Mouse (Mus musculus): Measurements from ENCODE around the gene Arid5b. TPM values are rescaled to one million over a fixed set of nuclear protein-coding genes. Genes with fewer than 3 reads are reported as not detected.
"Not testable (repeated sequence)": the region's sequence is repeated elsewhere in the genome, so short reads cannot be mapped to it uniquely, and the experiment has no call there.

The Arid5b gene
- polyA plus RNA-seq, 1 experiment from 2014 or later: 19.0 TPM

- WGBS: 57% methylated on average over 14 of the region's 14 CpGs
- Histone ChIP-seq H3K4me1 (peaks cover 37% of the 10 kb centered on the region), H3K27ac (peak overlapping the region; percentile 72), H3K27me3 (replicated peaks) (no peaks in the 10 kb centered on the region), H3K9ac (no peak overlapping the region), H3K4me3 (no peak overlapping the region), H3K36me3 (replicated peaks) (no peaks in the 10 kb centered on the region), H3K9me3 (no peaks in the 10 kb centered on the region), H3K4me2 (no peak overlapping the region)
- ATAC-seq (replicated peaks): no peak
Measured at GRCm38 (mm10) chr10:68104881-68105781, 173.4 kb downstream of the Arid5b start.

GRCm38 (mm10) chr10:68104481-68104880, 174.1 kb downstream of the Arid5b start:
- H3K4me2 ChIP-seq: no peak overlapping the region
- peaks cover 37% of the 10 kb centered on the region for H3K4me1 ChIP-seq
- 1% methylated on average over 2 of the region's 2 CpGs for WGBS
- no peak overlapping the region for H3K9ac ChIP-seq
- no peak for ATAC-seq (replicated peaks)
- H3K4me3 ChIP-seq: no peak overlapping the region
- H3K36me3 ChIP-seq (replicated peaks): no peaks in the 10 kb centered on the region
- H3K27me3 ChIP-seq (replicated peaks): no peaks in the 10 kb centered on the region
- H3K9me3 ChIP-seq: no peaks in the 10 kb centered on the region
- H3K27ac ChIP-seq: peak overlapping the region; percentile 72

DNA sequence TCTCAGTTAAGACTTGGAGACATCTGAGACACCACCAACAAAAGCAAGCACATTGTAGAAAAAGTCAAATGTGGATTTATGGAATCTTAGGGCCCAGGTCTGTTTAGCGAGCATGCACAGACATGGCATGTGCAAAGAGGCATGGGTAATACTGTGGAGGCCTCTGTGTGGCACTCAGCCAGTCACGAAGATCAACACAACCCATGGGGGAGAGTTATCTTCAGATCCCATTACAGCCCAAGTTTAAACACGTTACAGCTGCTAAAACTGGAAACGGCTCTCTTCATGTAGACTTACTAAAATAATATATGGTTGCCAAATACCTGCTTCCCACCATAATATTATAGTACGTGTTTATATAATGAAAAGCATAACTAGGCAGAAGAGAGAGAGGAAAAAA, 174.6 kb downstream of the Arid5b start:
- H3K27ac ChIP-seq: peak overlapping the region; percentile 72
- peaks cover 37% of the 10 kb centered on the region for H3K4me1 ChIP-seq
- no peak overlapping the region for H3K9ac ChIP-seq
- ATAC-seq (replicated peaks): no peak
- no peaks in the 10 kb centered on the region for H3K27me3 ChIP-seq (replicated peaks)
- H3K9me3 ChIP-seq: no peaks in the 10 kb centered on the region
- WGBS: 67% methylated on average over 5 of the region's 5 CpGs
- H3K36me3 ChIP-seq (replicated peaks): no peaks in the 10 kb centered on the region
- no peak overlapping the region for H3K4me3 ChIP-seq
- no peak overlapping the region for H3K4me2 ChIP-seq

DNA sequence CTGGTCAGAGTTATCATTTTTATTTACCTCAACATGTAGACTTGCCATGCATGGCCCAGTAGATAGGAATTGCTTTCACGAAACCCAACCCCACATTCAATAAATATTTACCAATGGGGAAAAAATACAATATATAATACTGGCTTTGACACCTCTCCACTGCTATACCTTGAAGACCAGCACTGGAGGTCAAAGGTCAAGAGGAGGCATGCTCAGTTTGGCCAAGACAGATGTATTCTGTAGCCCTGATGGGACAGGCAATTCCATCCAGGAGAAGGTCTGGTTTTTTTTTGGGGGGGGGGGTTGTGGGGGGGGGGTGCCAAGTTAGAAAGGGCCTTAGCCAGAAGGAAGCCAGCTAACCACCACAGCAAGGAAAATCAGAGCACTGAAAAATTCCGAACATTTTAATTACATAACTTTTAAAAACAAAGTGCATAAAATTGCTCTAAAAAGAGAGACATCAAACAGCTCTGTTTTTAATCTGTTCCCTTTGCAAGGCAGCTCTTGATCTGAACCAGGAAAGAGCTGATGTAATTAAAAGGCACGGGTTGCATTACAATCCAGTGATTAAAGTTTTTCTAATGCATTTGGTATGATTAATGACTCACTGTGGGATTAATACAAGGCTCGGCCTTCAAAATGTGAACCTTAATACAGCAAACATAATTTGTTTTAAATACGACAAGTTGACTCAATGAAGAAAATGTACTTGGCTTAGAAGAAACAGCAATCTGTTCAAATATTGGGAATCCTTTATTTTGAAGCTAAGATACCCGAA, 175.3 kb downstream of the Arid5b start:
- H3K36me3 ChIP-seq (replicated peaks): no peaks in the 10 kb centered on the region
- no peak overlapping the region for H3K27ac ChIP-seq
- no peak overlapping the region for H3K9ac ChIP-seq
- H3K4me2 ChIP-seq: no peak overlapping the region
- no peak for ATAC-seq (replicated peaks)
- H3K4me3 ChIP-seq: no peak overlapping the region
- no peaks in the 10 kb centered on the region for H3K27me3 ChIP-seq (replicated peaks)
- H3K4me1 ChIP-seq: peaks cover 37% of the 10 kb centered on the region
- WGBS: 72% methylated on average over 6 of the region's 6 CpGs
- no peaks in the 10 kb centered on the region for H3K9me3 ChIP-seq

DNA sequence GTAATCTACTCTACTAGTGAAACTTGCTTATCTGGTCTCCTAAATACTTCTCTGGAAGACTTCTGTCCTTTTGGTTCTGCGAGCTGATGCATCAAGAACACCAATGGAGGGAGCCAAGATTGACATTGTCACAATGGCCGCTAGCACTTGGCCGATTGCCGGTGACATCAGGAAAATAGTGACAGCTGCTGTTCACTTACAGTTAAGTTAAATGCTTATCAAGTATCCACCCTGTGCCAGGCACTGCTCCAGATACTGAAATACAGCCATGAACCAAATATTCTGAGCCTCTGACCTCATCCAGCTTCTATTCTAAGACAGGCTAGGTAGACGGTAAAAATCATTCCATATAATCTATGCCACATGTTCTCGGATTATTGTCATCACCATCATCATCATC, 176.0 kb downstream of the Arid5b start:
- peaks cover 5% of the 10 kb centered on the region; the same call in 1 of the 2 replicates for H3K36me3 ChIP-seq (replicated peaks)
- no peak overlapping the region for H3K9ac ChIP-seq
- H3K4me1 ChIP-seq: peaks cover 37% of the 10 kb centered on the region
- H3K9me3 ChIP-seq: no peaks in the 10 kb centered on the region
- H3K27ac ChIP-seq: no peak overlapping the region
- 98% methylated on average over 6 of the region's 6 CpGs for WGBS
- H3K4me3 ChIP-seq: no peak overlapping the region
- H3K4me2 ChIP-seq: no peak overlapping the region
- H3K27me3 ChIP-seq (replicated peaks): no peaks in the 10 kb centered on the region
- ATAC-seq (replicated peaks): no peak

DNA sequence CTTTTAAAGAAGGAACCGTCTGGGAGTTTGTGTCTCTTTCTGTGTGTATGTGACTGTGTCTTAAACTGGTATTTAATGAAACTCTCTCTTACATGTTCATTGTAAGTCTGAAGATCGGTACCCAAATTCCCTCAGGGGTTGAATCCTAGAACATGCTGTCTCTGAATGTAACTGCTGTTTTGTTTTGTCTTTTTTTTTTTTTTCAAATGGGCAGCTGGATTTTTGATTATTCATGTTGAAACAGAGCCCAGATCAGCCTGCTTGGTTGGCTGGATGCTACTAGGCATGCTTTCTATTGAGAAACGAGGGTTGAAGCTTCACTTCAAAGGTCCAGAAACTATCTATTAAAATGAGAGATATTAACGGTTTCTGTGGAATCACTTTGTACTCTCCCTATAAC, 177.3 kb downstream of the Arid5b start:
- Histone ChIP-seq H3K4me2 (no peak overlapping the region), H3K9me3 (no peaks in the 10 kb centered on the region), H3K4me1 (peaks cover 24% of the 10 kb centered on the region), H3K4me3 (no peak overlapping the region), H3K9ac (no peak overlapping the region), H3K36me3 (replicated peaks) (peaks cover 14% of the 10 kb centered on the region), H3K27ac (no peak overlapping the region), H3K27me3 (replicated peaks) (no peaks in the 10 kb centered on the region)
- ATAC-seq (replicated peaks): no peak
- WGBS: 76% methylated on average over 4 of the region's 4 CpGs

- Histone ChIP-seq H3K9me3 (no peaks in the 10 kb centered on the region), H3K4me3 (no peak overlapping the region), H3K9ac (no peak overlapping the region), H3K4me1 (peaks cover 17% of the 10 kb centered on the region), H3K27me3 (replicated peaks) (no peaks in the 10 kb centered on the region), H3K36me3 (replicated peaks) (peaks cover 14% of the 10 kb centered on the region), H3K4me2 (no peak overlapping the region), H3K27ac (no peak overlapping the region)
- ATAC-seq (replicated peaks): no peak
- 91% methylated on average over 8 of the region's 8 CpGs for WGBS
Measured at GRCm38 (mm10) chr10:68100506-68100905, 178.0 kb downstream of the Arid5b start.

DNA sequence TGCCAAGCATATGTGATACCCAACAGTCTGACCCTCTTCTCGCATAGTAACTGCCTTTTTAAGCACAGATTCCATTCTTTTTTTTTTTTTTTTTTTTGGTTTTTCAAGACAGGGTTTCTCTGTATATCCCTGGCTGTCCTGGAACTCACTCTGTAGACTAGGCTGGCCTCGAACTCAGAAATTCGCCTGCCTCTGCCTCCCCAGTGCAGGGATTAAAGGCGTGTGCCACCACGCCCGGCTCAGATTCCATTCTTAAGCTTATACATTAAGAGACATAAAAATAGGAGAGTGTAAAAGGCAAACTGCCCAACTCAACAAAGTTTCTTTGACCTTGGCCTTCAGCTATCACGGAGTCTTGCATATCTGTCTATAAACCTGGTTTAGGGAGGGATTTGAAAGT, 178.7 kb downstream of the Arid5b start:
- H3K27me3 ChIP-seq (replicated peaks); ATAC-seq (replicated peaks); H3K9ac ChIP-seq; H3K4me1 ChIP-seq; H3K9me3 ChIP-seq; H3K4me3 ChIP-seq; H3K4me2 ChIP-seq; H3K27ac ChIP-seq: not testable (repeated sequence)
- 94% methylated on average over 7 of the region's 7 CpGs for WGBS
- peaks cover 16% of the 10 kb centered on the region for H3K36me3 ChIP-seq (replicated peaks)

GRCm38 (mm10) chr10:68097821-68098675, 180.5 kb downstream of the Arid5b start:
- H3K4me1 ChIP-seq: no peaks in the 10 kb centered on the region
- H3K4me2 ChIP-seq: no peak overlapping the region
- no peak overlapping the region for H3K9ac ChIP-seq
- ATAC-seq (replicated peaks): no peak
- no peak overlapping the region for H3K27ac ChIP-seq
- H3K36me3 ChIP-seq (replicated peaks): peaks cover 16% of the 10 kb centered on the region
- WGBS: 92% methylated on average over 19 of the region's 19 CpGs
- no peaks in the 10 kb centered on the region for H3K27me3 ChIP-seq (replicated peaks)
- H3K9me3 ChIP-seq: no peaks in the 10 kb centered on the region
- H3K4me3 ChIP-seq: no peak overlapping the region

DNA sequence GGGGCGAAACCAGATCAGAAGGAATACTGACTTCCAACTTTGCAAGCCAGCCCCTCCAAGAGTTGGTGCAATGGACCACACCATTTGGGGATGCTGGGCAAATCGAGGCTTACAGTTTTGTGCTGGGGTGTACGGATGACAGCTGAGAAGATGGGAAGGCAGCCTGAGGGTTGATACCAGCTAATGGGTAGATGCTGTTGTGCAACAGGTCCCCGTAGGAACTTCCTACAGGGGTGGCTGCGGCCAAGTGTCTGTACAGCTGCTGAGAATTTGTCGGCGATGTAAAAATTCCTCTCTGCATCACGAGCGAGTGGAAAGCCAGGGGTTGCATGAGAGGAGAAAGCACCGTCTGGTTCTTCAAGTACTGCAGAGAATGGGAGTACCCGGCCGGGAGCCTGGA, 182.1 kb downstream of the Arid5b start:
- 97% methylated on average over 12 of the region's 12 CpGs for WGBS
- H3K9me3 ChIP-seq: no peaks in the 10 kb centered on the region
- no peak overlapping the region for H3K4me3 ChIP-seq
- H3K27ac ChIP-seq: no peak overlapping the region
- no peaks in the 10 kb centered on the region for H3K27me3 ChIP-seq (replicated peaks)
- peaks cover 16% of the 10 kb centered on the region for H3K36me3 ChIP-seq (replicated peaks)
- no peak overlapping the region for H3K4me2 ChIP-seq
- no peak for ATAC-seq (replicated peaks)
- H3K9ac ChIP-seq: no peak overlapping the region
- H3K4me1 ChIP-seq: no peaks in the 10 kb centered on the region

DNA sequence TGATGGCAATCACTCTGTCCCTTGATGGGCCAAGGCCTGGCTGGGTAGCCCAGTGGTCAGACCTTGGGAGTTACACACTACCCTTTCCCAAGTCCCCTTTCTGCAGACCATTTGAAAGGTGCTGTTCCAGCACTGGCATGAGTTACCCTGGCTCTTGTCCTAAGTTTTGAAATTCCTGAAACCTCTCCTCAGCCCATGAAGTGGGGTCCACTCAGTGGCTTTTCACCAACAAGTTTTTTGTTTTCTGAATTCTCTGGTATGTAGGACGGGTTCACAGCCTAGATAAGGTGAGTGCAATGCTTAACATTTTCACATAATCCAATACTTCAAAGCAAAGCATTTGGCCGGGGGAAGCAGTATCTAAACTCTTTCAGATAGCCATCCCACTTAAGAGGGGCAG, 183.4 kb downstream of the Arid5b start:
- 87% methylated on average over 2 of the region's 2 CpGs for WGBS
- H3K36me3 ChIP-seq (replicated peaks): peaks cover 16% of the 10 kb centered on the region
- no peak overlapping the region for H3K4me3 ChIP-seq
- no peak overlapping the region for H3K4me2 ChIP-seq
- no peak overlapping the region for H3K27ac ChIP-seq
- H3K9me3 ChIP-seq: no peaks in the 10 kb centered on the region
- H3K9ac ChIP-seq: no peak overlapping the region
- no peak for ATAC-seq (replicated peaks)
- no peaks in the 10 kb centered on the region for H3K4me1 ChIP-seq
- no peaks in the 10 kb centered on the region for H3K27me3 ChIP-seq (replicated peaks)

- ATAC-seq (replicated peaks): no peak
- WGBS: 54% methylated on average over 3 of the region's 3 CpGs
- no peaks in the 10 kb centered on the region for H3K4me1 ChIP-seq
- H3K27ac ChIP-seq: no peak overlapping the region
- peaks cover 16% of the 10 kb centered on the region for H3K36me3 ChIP-seq (replicated peaks)
- no peak overlapping the region for H3K9ac ChIP-seq
- H3K27me3 ChIP-seq (replicated peaks): no peaks in the 10 kb centered on the region
- H3K4me2 ChIP-seq: no peak overlapping the region
- H3K9me3 ChIP-seq: no peaks in the 10 kb centered on the region
- no peak overlapping the region for H3K4me3 ChIP-seq
Measured at GRCm38 (mm10) chr10:68093496-68093895, 185.0 kb downstream of the Arid5b start.

All from midbrain, embryonic 15.5 days (tissue).